Mouse (Mus musculus) hindbrain, embryonic 16.5 days (tissue): ENCODE results near the gene 1110008P14Rik. TPM values are rescaled to one million over a fixed set of nuclear protein-coding genes. Genes with fewer than 3 reads are reported as not detected.

ENCODE experiments used
- ATAC-seq: fragments of 200-750 bp; cut with Nextera tagmentation; 2 replicates; pipeline ENCODE4 v1.8.0; 2017; ENCODE audit warnings: moderate TSS enrichment, moderate library complexity
- H3K27ac ChIP-seq: fragments of 300-500 bp; sonication (generic); 2 replicates; pipeline ENCODE4 v1.5.1; 2014; ENCODE audit warnings: low read depth, mild to moderate bottlenecking, control low read depth, low read length, moderate library complexity
- H3K27me3 ChIP-seq: fragments of 300-500 bp; sonication (generic); replicated peaks from 2 replicates; pipeline ENCODE4 v1.6.1; 2014; ENCODE audit warnings: low read length; ENCODE audit not compliant: control insufficient read depth, insufficient read depth
- H3K36me3 ChIP-seq: fragments of 300-500 bp; sonication (generic); 2 replicates; pipeline ENCODE4 v1.6.1; 2014; ENCODE audit warnings: mild to moderate bottlenecking, low read length, moderate library complexity, mixed read lengths; ENCODE audit not compliant: control insufficient read depth, insufficient read depth
- H3K4me1 ChIP-seq: fragments of 300-500 bp; sonication (generic); 2 replicates; pipeline ENCODE4 v1.6.1; 2014; ENCODE audit warnings: low read depth, low read length; ENCODE audit not compliant: control insufficient read depth, insufficient read depth
- H3K4me2 ChIP-seq: fragments of 300-500 bp; sonication (generic); 2 replicates; pipeline ENCODE4 v1.6.1; 2014; ENCODE audit warnings: mild to moderate bottlenecking, low read length, control low read depth, moderate library complexity
- H3K4me3 ChIP-seq: fragments of 300-500 bp; sonication (generic); 2 replicates; pipeline ENCODE4 v1.5.1; 2014; ENCODE audit warnings: mild to moderate bottlenecking, low read length, control low read depth, moderate library complexity
- H3K9ac ChIP-seq: fragments of 300-500 bp; sonication (generic); 2 replicates; pipeline ENCODE4 v1.6.1; 2014; ENCODE audit warnings: low read depth, mild to moderate bottlenecking, control low read depth, low read length, moderate library complexity
- H3K9me3 ChIP-seq: fragments of 300-500 bp; sonication (generic); 2 replicates; pipeline ENCODE4 v1.6.1; 2014; ENCODE audit warnings: mild to moderate bottlenecking, low read length, moderate library complexity; ENCODE audit not compliant: control insufficient read depth
- WGBS: fragments of 180-500 bp; shearing (Covaris S2); extraction: QIAGEN DNeasy Blood & Tissue Kit; methylation state at CpG from one replicate; pipeline ENCODE4 v1.1.7; 2014; 5-methylcytosine and 5-hydroxymethylcytosine counted together
- polyA plus RNA-seq: library from polyadenylated mRNA; unstranded; fragments of >200 nt; fragmentation: Nextera tagmentation; extraction: Ambion mirVana; gene quantifications from 2 replicates; pipeline ENCODE4 v1.2.1, GENCODE M21; 2015

1110008P14Rik gene
- polyA plus RNA-seq, 1 experiment from 2014 or later = 196 TPM

DNA sequence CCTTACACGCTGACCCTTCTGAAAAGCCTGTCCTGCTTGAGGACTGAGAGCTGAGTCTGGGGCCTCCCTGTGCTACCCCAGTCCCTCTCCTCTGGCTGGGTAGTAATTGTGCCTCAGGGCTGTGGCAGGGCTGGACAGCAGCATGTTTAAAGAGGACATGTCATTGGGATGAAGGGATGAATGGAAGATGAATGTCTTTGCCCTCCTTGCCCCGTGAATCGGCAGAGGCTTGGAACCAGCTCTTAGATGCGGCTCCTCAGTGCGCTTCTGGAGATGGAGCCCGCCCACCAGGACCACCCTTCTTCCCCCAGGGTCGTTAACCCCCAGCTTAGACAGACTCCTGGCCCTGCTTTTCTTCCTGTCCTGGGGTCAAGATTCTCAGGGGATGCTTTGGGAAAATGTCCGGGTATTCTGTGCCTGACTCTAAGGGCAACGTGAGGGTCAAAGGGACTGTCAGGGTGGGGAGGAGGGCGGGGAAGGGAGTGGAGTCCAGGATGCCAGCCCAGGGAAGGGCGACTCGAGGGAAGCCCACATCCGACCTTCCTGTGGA, 52.8 kb downstream of the 1110008P14Rik start:
- WGBS = 18% methylated on average over 13 of the region's 13 CpGs
- no peak overlapping the region for H3K4me2 ChIP-seq
- H3K27ac ChIP-seq = no peak overlapping the region
- H3K27me3 ChIP-seq = no peaks in the 10 kb centered on the region
- H3K4me1 ChIP-seq = no peaks in the 10 kb centered on the region
- 0 out of 2 replicates have a peak, but pooled peaks have one; percentile 4 for ATAC-seq
- H3K9ac ChIP-seq = no peak overlapping the region
- H3K9me3 ChIP-seq = no peaks in the 10 kb centered on the region
- H3K36me3 ChIP-seq = peaks cover 3% of the 10 kb centered on the region
- no peak overlapping the region for H3K4me3 ChIP-seq

DNA sequence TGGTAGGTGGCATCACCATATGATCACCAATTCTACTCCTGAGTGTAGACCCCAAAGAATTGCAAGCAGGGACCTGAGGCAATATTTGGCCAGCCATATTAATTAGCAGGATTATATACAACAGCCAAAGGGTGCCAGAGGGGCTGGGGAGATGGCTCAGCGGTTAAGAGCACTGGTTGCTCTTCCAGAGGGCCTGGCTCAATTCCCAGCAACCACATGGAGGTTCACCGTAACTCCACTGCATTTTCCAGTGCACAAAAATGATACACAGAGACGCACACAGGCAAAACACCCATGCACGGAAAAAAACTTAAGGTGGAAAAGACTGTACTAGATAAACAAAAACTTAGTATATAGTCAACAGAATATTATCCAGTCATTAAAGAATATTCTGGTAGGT, 54.5 kb downstream of the 1110008P14Rik start:
- WGBS = 65% methylated on average over 4 of the region's 4 CpGs
- Histone ChIP-seq H3K4me1 (peaks cover 3% of the 10 kb centered on the region), H3K36me3 (no peaks in the 10 kb centered on the region; the same call in 1 of the 2 replicates), H3K9ac (no peak overlapping the region), H3K27me3 (no peaks in the 10 kb centered on the region), H3K4me3 (no peak overlapping the region), H3K9me3 (no peaks in the 10 kb centered on the region), H3K27ac (no peak overlapping the region), H3K4me2 (no peak overlapping the region)
- ATAC-seq = no peak

Other genes starting within 250 kb of the 1110008P14Rik start
- gene Prrc2b, start 230.9 kb downstream of the 1110008P14Rik start, polyA plus RNA-seq = 49.7 and 66.2 TPM in 2 replicates
- gene Pomt1, start 145.3 kb downstream of the 1110008P14Rik start, polyA plus RNA-seq = 32.6 and 34.1 TPM in 2 replicates
- gene Uck1, start 121.8 kb downstream of the 1110008P14Rik start, polyA plus RNA-seq = 99.1 and 101 TPM in 2 replicates
- 25.5 and 30.1 TPM in 2 replicates for gene Golga2, start 94.6 kb downstream of the 1110008P14Rik start, polyA plus RNA-seq
- 378 and 447 TPM in 2 replicates for gene Swi5, start 93.9 kb downstream of the 1110008P14Rik start, polyA plus RNA-seq
- 41.1 and 57.5 TPM in 2 replicates for gene Ciz1, start 29.6 kb downstream of the 1110008P14Rik start, polyA plus RNA-seq
- 71.2 and 79.0 TPM in 2 replicates for gene Dnm1, start 28.6 kb downstream of the 1110008P14Rik start, polyA plus RNA-seq
- gene Lcn2, start 6.3 kb upstream of the 1110008P14Rik start, polyA plus RNA-seq = 0.76 and 0.93 TPM in 2 replicates
- 56.4 and 59.8 TPM in 2 replicates for gene Ptges2, start 14.0 kb upstream of the 1110008P14Rik start, polyA plus RNA-seq
- 5.1 and 5.2 TPM in 2 replicates for gene Naif1, start 68.5 kb upstream of the 1110008P14Rik start, polyA plus RNA-seq
- gene Slc25a25, start 69.5 kb upstream of the 1110008P14Rik start, polyA plus RNA-seq = 55.0 and 60.6 TPM in 2 replicates
- 7.3 and 7.9 TPM in 2 replicates for gene Fam102a, start 153.4 kb upstream of the 1110008P14Rik start, polyA plus RNA-seq
- gene Dpm2, start 188.9 kb upstream of the 1110008P14Rik start, polyA plus RNA-seq = 142 and 150 TPM in 2 replicates
- 16.9 and 20.4 TPM in 2 replicates for gene Pip5kl1, start 192.9 kb upstream of the 1110008P14Rik start, polyA plus RNA-seq
- 0.72 and 1.6 TPM in 2 replicates for gene 9430097D07Rik, start 193.7 kb upstream of the 1110008P14Rik start, polyA plus RNA-seq
- 49.6 and 54.3 TPM in 2 replicates for gene St6galnac4, start 205.2 kb upstream of the 1110008P14Rik start, polyA plus RNA-seq
- 29.5 and 35.4 TPM in 2 replicates for gene St6galnac6, start 217.8 kb upstream of the 1110008P14Rik start, polyA plus RNA-seq
- 111 and 117 TPM in 2 replicates for gene Ak1, start 239.8 kb upstream of the 1110008P14Rik start, polyA plus RNA-seq